Mouse (Mus musculus) embryonic facial prominence, embryonic 14.5 days (tissue): Measurements from ENCODE around the gene Cldn13. TPM values are rescaled to one million over a fixed set of nuclear protein-coding genes. Genes with fewer than 3 reads are reported as not detected.

Experiments used
- ATAC-seq: fragments of 200-750 bp; cut with Nextera tagmentation; 2 replicates; pipeline ENCODE4 v1.8.0; 2017; ENCODE audit warnings: low read depth, moderate number of reproducible peaks, moderate TSS enrichment
- DNase-seq: peaks from one replicate; pipeline ENCODE4 v3.0.0-alpha.2; 2015; ENCODE audit warnings: low spot score
- H3K27ac ChIP-seq: fragments of 300-500 bp; sonication (generic); replicated peaks from 2 replicates; pipeline ENCODE4 v1.5.1; 2014; ENCODE audit warnings: low read depth, mild to moderate bottlenecking, low read length, moderate library complexity
- H3K27me3 ChIP-seq: fragments of 300-500 bp; sonication (generic); replicated peaks from 2 replicates; pipeline ENCODE4 v1.6.1; 2014; ENCODE audit warnings: low read length; ENCODE audit not compliant: control insufficient read depth, insufficient read depth
- H3K36me3 ChIP-seq: fragments of 300-500 bp; sonication (generic); 2 replicates; pipeline ENCODE4 v1.6.1; 2014; ENCODE audit warnings: low read length, mixed read lengths; ENCODE audit not compliant: control insufficient read depth, insufficient read depth
- H3K4me1 ChIP-seq: fragments of 300-500 bp; sonication (generic); 2 replicates; pipeline ENCODE4 v1.6.1; 2014; ENCODE audit warnings: antibody characterized with exemption, low read length; ENCODE audit not compliant: control insufficient read depth, insufficient read depth
- H3K4me2 ChIP-seq: fragments of 300-500 bp; sonication (generic); 2 replicates; pipeline ENCODE4 v1.6.1; 2014; ENCODE audit warnings: low read depth, mild to moderate bottlenecking, low read length, moderate library complexity, mixed read lengths
- H3K4me3 ChIP-seq: fragments of 300-500 bp; sonication (generic); 2 replicates; pipeline ENCODE4 v1.5.1; 2014; ENCODE audit warnings: low read depth, mild to moderate bottlenecking, low read length
- H3K9ac ChIP-seq: fragments of 300-500 bp; sonication (generic); 2 replicates; pipeline ENCODE4 v1.6.1; 2014; ENCODE audit warnings: low read depth, mild to moderate bottlenecking, low read length, moderate library complexity, mixed read lengths
- H3K9me3 ChIP-seq: fragments of 300-500 bp; sonication (generic); 2 replicates; pipeline ENCODE4 v1.6.1; 2016; ENCODE audit warnings: low read length; ENCODE audit not compliant: control insufficient read depth
- WGBS: fragments of 180-500 bp; shearing (Covaris S2); extraction: QIAGEN DNeasy Blood & Tissue Kit; methylation state at CpG from one replicate; pipeline ENCODE4 v1.1.7; 2014; 5-methylcytosine and 5-hydroxymethylcytosine counted together
- polyA plus RNA-seq: library from polyadenylated mRNA; unstranded; fragments of >200 nt; fragmentation: Nextera tagmentation; extraction: Ambion mirVana; gene quantifications from 2 replicates; pipeline ENCODE4 v1.2.1, GENCODE M21; 2014

The Cldn13 gene
- polyA plus RNA-seq, 1 experiment from 2014 or later = 0.15 TPM

GRCm38 (mm10) chr5:134873956-134874879, 41.1 kb downstream of the Cldn13 start:
- Histone ChIP-seq H3K9me3 (no peaks in the 10 kb centered on the region), H3K9ac (no peak overlapping the region), H3K27ac (0 out of 2 replicates have a peak overlapping the region, but pooled peaks have one; percentile 56), H3K4me3 (no peak overlapping the region), H3K36me3 (no peaks in the 10 kb centered on the region), H3K4me2 (no peak overlapping the region), H3K4me1 (peaks cover 6% of the 10 kb centered on the region), H3K27me3 (no peaks in the 10 kb centered on the region)
- peak; percentile 65 for DNase-seq
- 51% methylated on average over 21 of the region's 21 CpGs for WGBS
- ATAC-seq = peak; percentile 26; the same call in 1 of the 2 replicates

GRCm38 (mm10) chr5:134873034-134873433, 42.3 kb downstream of the Cldn13 start:
- no peaks in the 10 kb centered on the region for H3K27me3 ChIP-seq
- no peak overlapping the region for H3K4me3 ChIP-seq
- WGBS = 89% methylated on average over 8 of the region's 8 CpGs
- peaks cover 13% of the 10 kb centered on the region for H3K4me1 ChIP-seq
- H3K9me3 ChIP-seq = no peaks in the 10 kb centered on the region
- DNase-seq (no peak), ATAC-seq (no peak)
- no peaks in the 10 kb centered on the region for H3K36me3 ChIP-seq
- H3K4me2 ChIP-seq = no peak overlapping the region
- H3K27ac ChIP-seq = no peak overlapping the region
- no peak overlapping the region for H3K9ac ChIP-seq

GRCm38 (mm10) chr5:134872597-134872996, 42.7 kb downstream of the Cldn13 start:
- H3K9me3 ChIP-seq = no peaks in the 10 kb centered on the region
- H3K4me3 ChIP-seq = no peak overlapping the region
- no peak overlapping the region for H3K27ac ChIP-seq
- no peak overlapping the region for H3K4me2 ChIP-seq
- no peaks in the 10 kb centered on the region for H3K36me3 ChIP-seq
- WGBS = 62% methylated on average over 5 of the region's 5 CpGs
- ATAC-seq (no peak), DNase-seq (no peak)
- peaks cover 18% of the 10 kb centered on the region for H3K4me1 ChIP-seq
- H3K9ac ChIP-seq = no peak overlapping the region
- no peaks in the 10 kb centered on the region for H3K27me3 ChIP-seq

DNA sequence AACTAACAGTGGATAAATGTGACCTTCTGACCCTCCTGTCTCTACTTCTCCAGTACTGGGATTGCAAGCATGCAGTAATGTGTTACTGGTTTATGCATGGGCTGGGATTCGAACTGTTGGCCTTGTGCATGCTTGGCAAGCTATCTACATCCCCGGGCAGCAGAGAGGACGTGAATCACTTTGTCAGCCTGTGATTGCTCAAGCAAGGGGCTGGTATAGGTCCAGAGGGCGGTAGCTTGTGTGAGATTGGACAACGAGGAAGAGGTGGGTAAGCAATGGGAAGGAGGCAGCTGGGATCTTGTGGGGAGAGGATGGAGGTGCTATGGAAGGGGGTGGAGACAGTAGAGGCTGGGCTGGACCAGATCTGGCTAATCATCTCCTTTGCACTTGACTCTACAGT, 46.8 kb downstream of the Cldn13 start:
- no peak for ATAC-seq
- Histone ChIP-seq H3K4me1 (peaks cover 32% of the 10 kb centered on the region), H3K4me2 (no peak overlapping the region), H3K9me3 (no peaks in the 10 kb centered on the region), H3K4me3 (no peak overlapping the region), H3K27ac (peak overlapping the region; percentile 93), H3K27me3 (no peaks in the 10 kb centered on the region), H3K36me3 (no peaks in the 10 kb centered on the region), H3K9ac (no peak overlapping the region)
- WGBS = 74% methylated on average over 5 of the region's 5 CpGs
- DNase-seq = no peak

DNA sequence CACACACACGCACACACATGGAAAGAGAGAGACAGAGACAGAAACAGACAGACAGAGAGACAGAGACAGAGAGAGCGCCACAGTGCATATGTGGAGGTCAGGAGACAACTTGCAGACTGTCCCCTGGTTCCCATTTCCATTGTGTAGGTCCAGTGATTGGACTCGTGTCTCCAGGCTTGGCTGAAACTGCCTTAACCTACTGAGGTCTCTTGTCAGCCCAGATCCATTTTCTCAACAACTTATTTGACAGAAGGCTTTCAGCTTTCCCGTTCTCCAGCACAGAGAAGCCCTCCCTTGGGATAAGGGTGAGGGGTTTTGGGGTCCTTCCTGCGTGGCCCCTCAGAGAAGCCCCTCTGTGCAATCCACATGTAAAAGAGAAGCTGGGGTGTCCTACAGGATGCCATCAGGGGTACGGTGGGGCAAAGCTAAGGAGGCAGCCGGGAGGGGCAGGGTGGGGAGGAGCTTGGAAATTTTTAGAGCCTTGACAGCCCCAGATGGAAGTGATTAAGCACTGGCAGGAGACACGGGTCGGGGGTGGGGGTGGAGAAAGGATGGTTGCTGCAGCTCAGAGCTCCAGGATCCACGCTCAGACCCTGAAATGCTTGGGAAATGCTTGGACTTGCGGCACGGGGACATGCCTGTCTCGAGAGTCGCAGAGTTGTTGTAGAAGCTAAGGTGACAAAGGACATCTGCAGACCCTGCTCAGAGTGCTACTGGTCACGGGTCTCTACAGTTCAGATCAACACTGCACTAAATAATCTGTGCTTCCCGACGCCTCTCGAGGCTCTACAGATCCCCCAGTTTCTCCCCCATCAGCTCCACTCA, 47.8 kb downstream of the Cldn13 start:
- Histone ChIP-seq H3K4me2 (peak overlapping the region; percentile 40), H3K36me3 (no peaks in the 10 kb centered on the region), H3K4me3 (no peak overlapping the region), H3K27me3 (no peaks in the 10 kb centered on the region), H3K4me1 (peaks cover 32% of the 10 kb centered on the region), H3K27ac (peak overlapping the region; percentile 93), H3K9ac (peak overlapping the region; percentile 45; the same call in 1 of the 2 replicates), H3K9me3 (no peaks in the 10 kb centered on the region)
- DNase-seq = peak; percentile 89
- 18% methylated on average over 18 of the region's 18 CpGs for WGBS
- ATAC-seq = peak; percentile 85

DNA sequence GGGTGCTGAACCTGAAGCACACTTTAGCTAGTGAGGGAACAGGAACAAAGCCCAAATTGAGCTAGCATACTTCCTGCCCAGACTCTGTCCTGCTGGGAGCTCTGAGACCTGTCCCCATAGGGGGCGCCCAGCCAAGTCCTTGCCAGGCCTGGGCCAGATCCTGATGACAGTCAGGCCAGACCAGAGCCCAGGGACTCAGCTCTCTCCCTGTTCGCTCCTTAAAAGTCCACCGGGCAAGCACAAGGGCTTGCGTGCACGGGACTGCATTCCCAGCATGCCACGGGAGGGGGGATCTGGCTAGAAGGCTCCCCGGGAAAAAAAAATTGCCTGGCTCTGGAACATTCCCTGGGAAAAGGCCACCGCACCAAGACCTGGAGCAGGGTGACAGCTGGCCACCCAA, 50.2 kb downstream of the Cldn13 start:
- no peaks in the 10 kb centered on the region for H3K36me3 ChIP-seq
- peaks cover 32% of the 10 kb centered on the region for H3K4me1 ChIP-seq
- H3K4me2 ChIP-seq = no peak overlapping the region
- H3K27me3 ChIP-seq = no peaks in the 10 kb centered on the region
- DNase-seq (no peak), ATAC-seq (no peak)
- 42% methylated on average over 8 of the region's 8 CpGs for WGBS
- no peak overlapping the region for H3K9ac ChIP-seq
- no peaks in the 10 kb centered on the region for H3K9me3 ChIP-seq
- peak overlapping the region; percentile 59 for H3K27ac ChIP-seq
- no peak overlapping the region for H3K4me3 ChIP-seq

Other genes with a start within 250 kb of the Cldn13 start
- 6.2 and 8.5 TPM in 2 replicates for gene Limk1, start 226.9 kb downstream of the Cldn13 start, polyA plus RNA-seq
- 152 and 188 TPM in 2 replicates for gene Eln, start 168.2 kb downstream of the Cldn13 start, polyA plus RNA-seq
- gene Tmem270, start 8.8 kb downstream of the Cldn13 start, polyA plus RNA-seq = not detected in 2 replicates
- 10.6 and 18.2 TPM in 2 replicates for gene Mettl27, start 16.8 kb upstream of the Cldn13 start, polyA plus RNA-seq
- gene Cldn4, start 31.4 kb upstream of the Cldn13 start, polyA plus RNA-seq = 27.0 and 30.6 TPM in 2 replicates
- 23.2 and 27.8 TPM in 2 replicates for gene Cldn3, start 70.7 kb upstream of the Cldn13 start, polyA plus RNA-seq
- 61.3 and 70.3 TPM in 2 replicates for gene Abhd11, start 93.6 kb upstream of the Cldn13 start, polyA plus RNA-seq
- gene Stx1a, start 108.0 kb upstream of the Cldn13 start, polyA plus RNA-seq = 19.6 and 20.8 TPM in 2 replicates
- 31.1 and 33.9 TPM in 2 replicates for gene Dnajc30, start 148.7 kb upstream of the Cldn13 start, polyA plus RNA-seq
- gene Bud23, start 149.4 kb upstream of the Cldn13 start, polyA plus RNA-seq = 74.0 and 87.2 TPM in 2 replicates
- gene Vps37d, start 162.7 kb upstream of the Cldn13 start, polyA plus RNA-seq = 7.7 and 8.5 TPM in 2 replicates
- gene Mlxipl, start 174.4 kb upstream of the Cldn13 start, polyA plus RNA-seq = 1.2 and 1.6 TPM in 2 replicates
- 24.1 and 30.1 TPM in 2 replicates for gene Tbl2, start 234.1 kb upstream of the Cldn13 start, polyA plus RNA-seq